Mouse (Mus musculus) CD4-positive, CD25-positive, alpha-beta regulatory T cell, adult 4 months (primary cell): Measurements from ENCODE around the gene Anxa5. TPM values are rescaled to one million over a fixed set of nuclear protein-coding genes. Genes with fewer than 3 reads are reported as not detected.

ENCODE experiments used
- ATAC-seq: one replicate; pipeline ENCODE4 v1.8.0; 2017
- polyA plus RNA-seq, 2 experiments: library from polyadenylated mRNA; unstranded; fragments of 100-300 nt; shearing (Covaris generic); gene quantifications; one replicate each; pipeline ENCODE4 v1.2.1; 2017

Gene Anxa5
- polyA plus RNA-seq, 2 experiments from 2014 or later: 149 to 172 TPM

- ATAC-seq: no peak
Measured at GRCm38 (mm10) chr3:36446918-36447317, 28.8 kb downstream of the Anxa5 start.

GRCm38 (mm10) chr3:36446506-36446905 lies 29.2 kb downstream of the Anxa5 start:
- no peak for ATAC-seq

DNA sequence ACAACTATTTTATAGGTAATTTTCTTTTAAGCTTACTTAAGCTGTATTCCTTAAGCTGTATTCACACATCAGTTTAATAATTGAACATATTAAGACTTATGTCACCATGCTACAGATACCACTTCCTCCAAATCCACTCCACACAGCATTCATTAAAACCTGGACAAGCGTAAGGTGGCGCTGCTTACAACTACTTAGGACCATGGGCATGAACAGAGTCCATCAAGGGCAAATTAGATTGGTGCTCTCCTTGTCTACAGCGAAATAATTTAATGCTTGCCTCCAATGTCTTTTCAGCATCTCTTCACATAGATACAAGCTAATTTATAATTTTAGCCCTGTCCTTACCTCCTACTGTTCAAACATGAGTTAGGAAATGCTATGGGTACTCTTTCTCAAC lies 29.7 kb downstream of the Anxa5 start:
- ATAC-seq: no peak

GRCm38 (mm10) chr3:36442426-36442825 lies 33.3 kb downstream of the Anxa5 start:
- ATAC-seq: peak; percentile 62

DNA sequence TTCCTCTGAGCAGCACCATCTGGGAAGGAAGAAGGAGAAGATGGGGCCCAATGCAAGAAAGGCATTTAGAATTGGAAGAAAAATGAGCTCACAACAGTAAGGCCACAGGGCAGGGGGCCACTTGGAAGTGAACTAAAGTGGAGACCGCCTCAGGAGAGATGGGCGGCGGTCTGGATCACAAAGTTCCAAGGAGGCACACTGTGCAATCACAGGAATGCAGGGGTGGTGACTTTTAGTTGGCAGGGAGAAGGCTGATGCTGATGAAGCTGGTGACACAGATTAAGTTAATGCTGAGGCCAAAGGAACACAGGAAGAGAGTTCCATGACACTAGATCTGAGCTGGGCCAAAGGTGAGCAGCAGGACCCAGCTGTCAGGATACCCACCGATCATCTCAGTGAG lies 35.4 kb downstream of the Anxa5 start:
- no peak for ATAC-seq

DNA sequence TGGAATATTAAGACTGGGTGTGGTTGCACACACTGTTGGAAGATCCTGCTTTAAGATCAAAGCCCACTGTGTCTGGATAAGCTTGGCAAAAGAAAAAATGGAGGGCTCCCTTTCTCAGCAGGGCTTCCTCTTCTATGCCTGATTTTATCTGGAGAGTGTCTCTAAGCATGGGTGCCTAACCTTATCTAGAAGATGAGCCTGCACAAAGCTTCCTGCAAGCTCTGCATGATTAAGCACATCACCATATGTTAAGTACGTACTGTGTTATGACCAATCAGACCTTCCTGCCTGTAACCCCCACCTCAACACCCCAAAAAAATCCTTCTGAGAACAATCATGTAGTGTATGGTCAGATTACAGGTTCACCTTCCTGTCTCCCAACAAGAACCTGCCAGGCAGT lies 45.3 kb downstream of the Anxa5 start:
- no peak for ATAC-seq

GRCm38 (mm10) chr3:36427386-36427785 lies 48.3 kb downstream of the Anxa5 start:
- no peak for ATAC-seq

DNA sequence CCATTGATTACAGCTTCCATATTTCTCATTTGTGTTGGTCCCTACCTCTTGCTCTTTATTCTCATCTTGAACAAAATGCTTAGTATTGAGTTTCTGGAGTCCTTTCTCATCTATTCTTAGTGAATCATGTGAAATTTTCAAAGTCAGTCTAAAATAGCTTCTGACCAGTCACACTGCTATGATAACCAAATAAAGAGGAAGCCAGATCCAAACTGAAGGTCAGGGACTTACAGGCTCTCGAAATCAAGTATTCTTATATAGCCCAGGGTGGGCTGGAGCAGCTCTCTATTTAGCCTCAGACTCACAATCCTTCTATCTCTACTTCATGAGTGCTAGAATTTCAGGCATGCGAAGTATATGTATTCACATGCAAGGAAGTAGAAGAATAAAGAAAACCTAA lies 66.2 kb downstream of the Anxa5 start:
- ATAC-seq: no peak

GRCm38 (mm10) chr3:36406967-36407366 lies 68.7 kb downstream of the Anxa5 start:
- ATAC-seq: no peak

GRCm38 (mm10) chr3:36406340-36406739 lies 69.4 kb downstream of the Anxa5 start:
- no peak for ATAC-seq

DNA sequence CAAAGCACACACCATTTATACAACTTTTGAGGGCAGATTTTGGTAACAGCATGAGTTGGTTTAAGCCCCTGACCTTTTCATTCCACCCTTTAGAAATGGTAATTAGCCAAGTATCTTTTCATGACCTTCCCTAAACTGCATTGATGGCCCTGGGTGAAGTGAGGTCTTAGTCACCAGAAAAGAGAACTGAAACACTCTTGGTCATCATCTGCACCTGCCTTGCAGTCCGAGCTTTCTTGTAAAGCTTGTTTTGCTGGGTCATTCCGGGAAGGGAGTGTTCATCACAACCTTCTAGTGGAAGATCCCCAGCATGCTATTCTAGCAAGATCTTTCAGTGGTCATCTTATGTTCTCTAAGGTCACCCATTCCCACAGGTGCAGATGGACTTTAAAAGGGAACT lies 73.8 kb downstream of the Anxa5 start:
- no peak for ATAC-seq

DNA sequence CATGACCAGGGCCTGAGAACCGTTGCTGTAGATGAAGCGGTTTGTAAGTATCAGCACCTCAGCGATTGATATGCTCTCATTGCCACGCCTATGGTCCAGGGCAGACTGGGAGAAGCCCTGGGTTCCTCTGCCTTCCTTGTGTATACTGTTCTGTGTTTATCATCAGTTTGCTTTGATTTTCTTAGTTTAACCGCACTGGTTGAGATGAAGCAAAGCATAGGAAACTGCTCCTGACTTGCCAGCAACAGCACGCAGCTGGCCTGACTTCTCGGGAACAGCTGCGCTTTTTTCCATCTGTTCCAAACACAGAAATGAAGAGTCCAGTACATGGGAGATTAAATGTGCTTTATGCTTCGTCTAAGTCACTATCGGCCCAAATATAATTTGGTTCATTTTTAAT lies 75.0 kb downstream of the Anxa5 start:
- ATAC-seq: no peak

Other genes with a start within 250 kb of the Anxa5 start
- gene 1810062G17Rik, start within 50 bp of the Anxa5 start, polyA plus RNA-seq: 1 to 10 TPM; 2.0 to 2.9 TPM
- gene Gm11549, start 45.9 kb upstream of the Anxa5 start, polyA plus RNA-seq: not detected
- 10 to 100 TPM; 51.0 to 51.1 TPM for gene Exosc9, start 76.7 kb upstream of the Anxa5 start, polyA plus RNA-seq
- gene Ccna2, start 96.3 kb upstream of the Anxa5 start, polyA plus RNA-seq: 1 to 10 TPM; 3.6 to 3.9 TPM
- under 1 TPM; 0.24 to 0.63 TPM for gene Bbs7, start 137.6 kb upstream of the Anxa5 start, polyA plus RNA-seq
- not detected for gene Trpc3, start 214.3 kb upstream of the Anxa5 start, polyA plus RNA-seq